Mouse (Mus musculus) heart, postnatal 36 days (tissue): ENCODE results near the gene Cacna2d1. TPM values are rescaled to one million over a fixed set of nuclear protein-coding genes. Genes with fewer than 3 reads are reported as not detected.

Source experiments
- DNase-seq, 2 experiments: peaks; one replicate each; pipeline ENCODE4 v3.0.0; 2021 to 2022
- intact Hi-C: fragments of 180-260 bp; cut with DNase I; formaldehyde crosslinking; loops from one replicate; pipeline ENCODE4 v1.15.1; 2025
- total RNA-seq, 2 experiments: library from RNA; stranded (reverse); gene quantifications; 2 replicates each; pipeline ENCODE4 v1.2.3; 2021

Gene Cacna2d1
- total RNA-seq, 2 experiments from 2014 or later, result 95.3 to 107 TPM

DNA sequence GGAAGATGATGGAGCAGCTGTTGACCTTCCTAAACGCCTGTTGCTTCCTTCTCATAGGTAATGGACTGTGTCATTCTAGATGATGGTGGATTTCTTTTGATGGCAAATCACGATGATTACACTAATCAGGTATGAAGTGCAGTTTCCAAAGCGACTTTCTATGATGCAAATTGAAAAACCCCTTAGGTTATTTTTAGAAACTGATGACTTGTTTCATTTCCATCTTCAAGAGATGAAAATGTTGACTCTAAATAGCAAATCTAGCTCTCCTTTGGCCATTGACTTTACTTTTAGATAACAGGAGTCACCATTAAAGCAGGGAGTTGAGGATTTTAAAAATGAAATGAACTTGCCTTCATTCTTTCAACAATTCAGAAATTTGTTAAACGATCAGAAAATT lies 423.2 kb downstream of the Cacna2d1 start:
- no peak for DNase-seq
- intact Hi-C loops, result no loop called here

DNA sequence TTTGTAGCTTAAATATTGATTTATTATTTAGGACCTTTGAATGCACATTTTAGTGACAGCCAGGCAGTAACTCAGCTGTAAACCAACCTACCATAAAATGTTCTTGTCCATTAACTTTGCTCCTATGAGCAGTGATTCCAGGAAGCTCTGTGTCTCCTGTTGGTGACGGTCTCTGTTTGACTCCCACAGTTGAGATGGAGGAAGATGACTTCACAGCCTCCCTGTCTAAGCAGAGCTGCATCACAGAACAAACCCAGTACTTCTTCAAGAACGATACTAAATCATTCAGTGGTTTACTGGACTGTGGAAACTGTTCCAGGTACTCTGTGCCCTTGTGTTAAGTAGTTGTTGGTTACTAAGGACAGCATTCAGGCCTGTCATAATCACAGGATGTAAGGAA lies 427.6 kb downstream of the Cacna2d1 start:
- intact Hi-C loops, result no loop called here
- DNase-seq, result no peak

DNA sequence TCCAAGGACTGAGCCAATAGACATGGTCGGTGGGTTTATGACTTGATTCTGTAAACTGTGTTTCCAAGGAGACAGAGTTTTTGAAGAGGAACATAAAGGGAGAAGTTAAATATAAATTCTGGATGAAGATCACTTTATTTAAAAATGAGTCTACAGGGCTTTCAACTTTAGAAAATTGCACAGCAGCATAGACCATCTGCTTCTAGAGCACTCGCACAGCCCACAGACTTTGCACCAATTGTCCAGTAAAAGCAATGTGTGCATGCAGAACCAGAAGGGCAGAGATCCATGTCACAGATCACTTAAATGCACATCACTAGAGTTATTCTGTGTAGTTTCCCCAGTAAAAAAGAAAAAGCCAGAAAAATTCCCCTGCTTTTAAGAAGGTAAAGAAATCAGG lies 428.7 kb downstream of the Cacna2d1 start:
- intact Hi-C loops, result no loop called here
- no peak for DNase-seq

DNA sequence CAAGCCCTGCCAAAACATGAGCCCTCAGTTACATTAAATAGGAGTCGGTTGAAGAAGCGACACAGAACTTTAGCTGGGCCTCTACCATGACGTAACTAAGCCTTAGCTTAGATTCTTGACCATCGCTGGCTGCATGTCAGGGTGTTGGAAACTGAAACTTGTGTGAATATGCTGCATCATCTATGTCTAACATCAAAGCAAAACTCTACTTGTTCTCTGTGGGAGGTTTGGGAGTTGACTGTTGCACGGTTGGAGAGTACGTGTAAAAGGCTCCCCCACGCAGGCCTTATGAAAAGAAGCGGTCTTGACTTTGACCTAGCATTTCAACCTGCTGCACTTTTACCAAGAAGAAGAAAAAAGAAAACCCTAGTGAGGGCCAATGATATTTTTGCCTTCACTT lies 436.2 kb downstream of the Cacna2d1 start:
- intact Hi-C loops, result no loop called here
- DNase-seq, result no peak

DNA sequence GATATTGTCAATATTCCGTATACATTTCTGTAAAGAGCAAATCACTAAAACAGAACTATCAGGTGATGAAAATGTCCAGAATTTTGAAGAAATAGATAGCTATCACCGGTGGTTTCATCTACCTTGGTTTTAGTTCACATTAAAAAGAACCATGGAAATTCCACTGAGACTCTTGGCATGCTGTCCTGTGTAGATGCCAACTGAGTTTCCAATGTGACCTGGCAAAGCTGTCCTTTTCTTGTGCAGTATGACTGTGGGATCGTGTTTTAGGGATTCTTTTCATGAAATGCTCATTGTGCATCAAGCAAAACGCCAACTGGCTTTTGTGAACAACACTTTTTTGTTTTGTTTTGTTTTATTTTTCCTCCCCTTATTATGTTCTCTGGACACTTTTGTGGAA lies 439.5 kb downstream of the Cacna2d1 start:
- intact Hi-C loops, result no loop called here

DNA sequence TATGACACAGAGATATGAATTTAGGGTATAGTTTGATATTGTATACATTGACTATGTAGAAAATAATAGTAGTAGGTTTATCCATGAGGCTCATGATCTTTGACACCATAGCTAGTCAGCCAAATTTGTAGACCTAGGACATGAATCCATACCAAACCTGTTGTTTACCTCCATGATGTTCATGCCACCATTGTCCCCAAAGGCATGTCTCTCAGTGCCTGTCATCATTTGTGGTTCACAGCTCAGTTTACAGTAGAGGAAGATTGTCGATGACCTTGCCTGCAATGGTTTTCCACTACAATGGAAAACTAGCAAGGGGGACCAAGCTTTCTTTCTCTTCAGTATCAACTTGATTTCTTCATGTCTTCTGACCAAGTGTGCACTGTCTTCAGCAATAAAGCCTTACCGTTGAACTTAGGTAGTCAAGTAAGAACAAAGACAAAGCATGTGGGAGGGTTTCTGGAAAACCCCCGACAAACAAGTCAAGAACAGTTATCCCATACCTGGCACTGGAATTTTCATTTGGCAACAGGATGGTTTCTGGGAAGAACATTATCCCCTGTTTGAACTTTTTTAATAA lies 441.9 kb downstream of the Cacna2d1 start:
- no peak for DNase-seq
- intact Hi-C loops, result no loop called here

More for the DNA sequence above, 439.5 kb downstream of the Cacna2d1 start:
- DNase-seq, result no peak

DNA sequence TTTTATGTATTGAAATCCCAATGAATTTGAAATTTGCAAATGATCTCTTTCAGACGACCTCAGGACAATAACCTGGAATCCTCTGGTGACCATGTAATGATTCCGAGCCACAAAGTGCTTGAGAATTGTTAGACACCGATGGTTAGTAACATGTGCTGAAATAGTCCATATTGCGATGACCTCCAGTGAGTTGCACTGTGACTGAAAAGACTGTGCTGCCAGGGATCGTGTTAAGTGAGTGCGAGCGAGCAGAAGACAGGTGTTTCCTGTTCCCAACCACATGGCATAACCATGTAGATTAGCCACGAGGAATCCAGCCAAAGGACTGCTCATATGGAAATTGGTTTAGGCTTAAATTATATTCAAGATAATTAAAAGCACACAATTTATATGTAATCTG lies 475.5 kb downstream of the Cacna2d1 start:
- no peak for DNase-seq
- intact Hi-C loops, result no loop called here

DNA sequence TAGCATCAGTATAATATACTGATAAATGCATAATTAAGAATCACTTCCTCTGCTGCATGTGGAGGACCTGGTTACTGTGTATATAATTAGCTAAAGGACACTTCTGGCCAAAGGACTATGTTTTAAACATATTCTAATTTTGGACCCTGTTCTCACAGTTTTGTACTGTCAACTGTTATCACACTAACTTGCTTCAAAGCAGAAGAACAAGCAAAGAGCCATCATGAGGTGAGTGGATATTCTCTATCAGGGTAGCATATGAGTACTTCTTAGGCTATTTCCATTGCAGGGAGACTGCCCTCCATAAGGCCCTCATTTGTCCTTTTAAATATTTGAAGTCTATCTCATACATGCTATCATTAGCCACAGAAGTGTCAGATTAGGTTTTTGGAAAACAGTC lies 480.2 kb downstream of the Cacna2d1 start:
- no peak for DNase-seq
- intact Hi-C loops, result no loop called here

DNA sequence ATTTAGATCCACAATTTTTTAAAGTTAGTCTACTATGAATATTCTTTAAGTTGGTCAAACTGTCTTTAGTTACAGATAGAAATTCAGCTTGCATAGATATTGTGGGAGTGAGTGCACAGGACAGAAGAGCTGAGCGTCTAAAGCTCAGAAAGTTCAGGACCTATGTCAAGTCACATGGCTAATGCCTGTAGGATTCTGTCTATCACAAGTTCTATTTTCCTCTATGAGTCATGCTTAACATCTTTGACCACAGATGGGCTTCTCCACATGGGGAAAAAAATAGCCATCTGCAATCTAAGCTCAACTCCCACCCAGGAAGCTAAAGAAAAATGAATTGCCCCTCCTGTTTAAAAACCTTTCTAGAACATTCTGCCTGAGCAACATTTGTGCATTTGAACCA lies 483.5 kb downstream of the Cacna2d1 start:
- DNase-seq, result no peak
- intact Hi-C loops, result no loop called here

DNA sequence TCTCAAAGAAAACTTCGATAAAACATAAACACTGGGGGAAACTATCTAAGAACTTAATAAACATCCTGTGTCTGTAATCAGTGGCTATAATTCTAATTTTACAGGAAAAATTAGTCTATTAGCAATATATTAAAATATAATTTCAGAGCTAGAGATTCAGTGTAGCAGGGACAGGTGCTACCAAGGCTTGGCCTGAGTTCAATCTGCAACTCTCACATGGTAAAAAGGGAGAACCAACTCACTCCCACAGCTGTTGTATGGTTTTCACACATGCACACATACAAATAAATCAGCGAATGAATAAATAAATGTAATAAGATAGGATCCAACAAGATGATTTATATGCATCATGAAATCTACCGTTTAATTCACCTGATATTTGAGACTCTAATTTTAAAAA lies 484.0 kb downstream of the Cacna2d1 start:
- no peak for DNase-seq
- intact Hi-C loops, result no loop called here

Other genes starting within 250 kb of the Cacna2d1 start
- not detected for gene Speer4c, start 220.4 kb upstream of the Cacna2d1 start, total RNA-seq